Mouse (Mus musculus): ENCODE data around the gene Kdm4b. TPM values are rescaled to one million over a fixed set of nuclear protein-coding genes. Genes with fewer than 3 reads are reported as not detected.

Gene Kdm4b
- total and polyA plus RNA-seq, 3 experiments, result 21.5 to 35.1 (median 32.3) TPM

- Histone ChIP-seq H3K4me3 (ENCODE audit: low read depth, low read length) (peak overlapping the region; percentile 21; the same call in 1 of the 2 replicates), H3K9me3 (replicated peaks) (peaks cover 11% of the 10 kb centered on the region), H3K4me1 (ENCODE audit: insufficient read depth, low read depth, low read length) (no peaks in the 10 kb centered on the region; the same call in 1 of the 2 replicates), H3K36me3 (replicated peaks) (peaks cover 91% of the 10 kb centered on the region), H3K27me3 (ENCODE audit: insufficient read depth, low read length) (no peaks in the 10 kb centered on the region; the same call in 1 of the 2 replicates)
- DNase-seq (ENCODE audit: low spot score) (no peak), ATAC-seq (ENCODE audit: extremely low read depth, insufficient number of reproducible peaks, low FRiP score, poor library complexity, severe bottlenecking) (no peak)
- TF ChIP-seq POLR2AphosphoS5 (IDR thresholded peaks at IDR 0.05; ENCODE audit: insufficient replicate concordance, low read depth, low read length), result no peak
- no peak for TF ChIP-seq GATA2 (IDR thresholded peaks at IDR 0.05; ENCODE audit: borderline replicate concordance, low read depth, low read length)
- no peak for TF ChIP-seq CTCF (IDR thresholded peaks at IDR 0.05; ENCODE audit: low read depth, low read length)
- no peak for TF ChIP-seq GATA1 (IDR thresholded peaks at IDR 0.05; ENCODE audit: borderline replicate concordance, low read length)
- no peak for TF ChIP-seq TAL1 (conservative IDR thresholded peaks at IDR 0.05; ENCODE audit: low read depth, low read length)
These were observed 99.1 kb downstream of the Kdm4b start for GRCm38 (mm10) chr17:56424726-56425583.

DNA sequence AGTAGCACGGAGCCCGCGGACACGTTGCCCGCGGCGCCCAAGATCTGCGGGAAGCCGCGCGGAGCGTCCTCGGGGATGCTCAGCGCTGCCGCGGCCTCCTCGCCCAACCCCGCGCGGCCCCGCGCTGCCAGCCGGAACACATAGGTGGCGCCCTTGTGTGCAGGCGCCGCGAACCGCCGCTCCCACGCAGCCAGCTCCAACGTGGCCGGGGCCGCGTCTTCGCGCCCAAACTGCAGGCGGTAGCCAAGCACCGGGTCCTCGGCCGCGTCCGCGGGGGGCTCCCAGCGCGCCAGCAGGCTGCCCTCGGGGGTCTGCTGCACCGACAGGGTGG lies 99.7 kb downstream of the Kdm4b start:
- no peak for DNase-seq (ENCODE audit: low spot score)
- peaks cover 11% of the 10 kb centered on the region for H3K9me3 ChIP-seq (replicated peaks)
- TF ChIP-seq TAL1 (conservative IDR thresholded peaks at IDR 0.05; ENCODE audit: low read depth, low read length) (no peak), POLR2AphosphoS5 (IDR thresholded peaks at IDR 0.05; ENCODE audit: insufficient replicate concordance, low read depth, low read length) (no peak), GATA1 (IDR thresholded peaks at IDR 0.05; ENCODE audit: borderline replicate concordance, low read length) (no peak), CTCF (IDR thresholded peaks at IDR 0.05; ENCODE audit: low read depth, low read length) (no peak), GATA2 (IDR thresholded peaks at IDR 0.05; ENCODE audit: borderline replicate concordance, low read depth, low read length) (no peak)
- peaks cover 85% of the 10 kb centered on the region for H3K36me3 ChIP-seq (replicated peaks)
- ATAC-seq (ENCODE audit: extremely low read depth, insufficient number of reproducible peaks, low FRiP score, poor library complexity, severe bottlenecking), result no peak
- no peaks in the 10 kb centered on the region; the same call in 1 of the 2 replicates for H3K27me3 ChIP-seq (ENCODE audit: insufficient read depth, low read length)
- peak overlapping the region; percentile 21; the same call in 1 of the 2 replicates for H3K4me3 ChIP-seq (ENCODE audit: low read depth, low read length)
- H3K4me1 ChIP-seq (ENCODE audit: insufficient read depth, low read depth, low read length), result no peaks in the 10 kb centered on the region; the same call in 1 of the 2 replicates

DNA sequence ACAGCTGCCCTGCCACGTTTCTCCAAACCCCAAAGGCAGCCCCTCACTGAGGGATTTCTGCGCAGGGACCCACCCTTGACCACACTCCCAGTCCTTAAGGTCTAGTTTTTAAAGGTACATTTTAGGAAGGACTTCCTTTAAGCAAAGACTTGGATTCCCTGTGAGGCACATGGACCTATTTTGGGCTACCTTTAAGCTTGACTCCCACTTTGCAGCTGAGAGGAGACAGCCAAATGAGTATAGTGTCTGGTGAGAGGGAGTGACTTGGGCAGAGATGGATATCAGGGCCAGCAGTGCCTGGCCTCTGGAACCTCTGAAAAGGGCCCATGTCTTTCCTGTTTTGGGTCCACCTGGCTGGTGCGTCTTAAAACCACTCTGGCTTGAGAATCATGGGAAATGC lies 100.1 kb downstream of the Kdm4b start:
- Histone ChIP-seq H3K27me3 (ENCODE audit: insufficient read depth, low read length) (no peaks in the 10 kb centered on the region; the same call in 1 of the 2 replicates), H3K9me3 (replicated peaks) (peaks cover 11% of the 10 kb centered on the region), H3K4me1 (ENCODE audit: insufficient read depth, low read depth, low read length) (no peaks in the 10 kb centered on the region; the same call in 1 of the 2 replicates), H3K4me3 (ENCODE audit: low read depth, low read length) (no peak overlapping the region), H3K36me3 (replicated peaks) (peaks cover 81% of the 10 kb centered on the region)
- ATAC-seq (ENCODE audit: extremely low read depth, insufficient number of reproducible peaks, low FRiP score, poor library complexity, severe bottlenecking) (no peak), DNase-seq (ENCODE audit: low spot score) (no peak)
- TF ChIP-seq TAL1 (conservative IDR thresholded peaks at IDR 0.05; ENCODE audit: low read depth, low read length), result no peak
- no peak for TF ChIP-seq GATA1 (IDR thresholded peaks at IDR 0.05; ENCODE audit: borderline replicate concordance, low read length)
- TF ChIP-seq GATA2 (IDR thresholded peaks at IDR 0.05; ENCODE audit: borderline replicate concordance, low read depth, low read length), result no peak
- TF ChIP-seq CTCF (IDR thresholded peaks at IDR 0.05; ENCODE audit: low read depth, low read length), result no peak
- TF ChIP-seq POLR2AphosphoS5 (IDR thresholded peaks at IDR 0.05; ENCODE audit: insufficient replicate concordance, low read depth, low read length), result no peak

- no peak for DNase-seq (ENCODE audit: low spot score)
- TF ChIP-seq POLR2AphosphoS5 (IDR thresholded peaks at IDR 0.05; ENCODE audit: insufficient replicate concordance, low read depth, low read length), result no peak
- no peak for TF ChIP-seq GATA1 (IDR thresholded peaks at IDR 0.05; ENCODE audit: borderline replicate concordance, low read length)
- TF ChIP-seq CTCF (IDR thresholded peaks at IDR 0.05; ENCODE audit: low read depth, low read length), result no peak
- no peak for TF ChIP-seq TAL1 (conservative IDR thresholded peaks at IDR 0.05; ENCODE audit: low read depth, low read length)
- TF ChIP-seq GATA2 (IDR thresholded peaks at IDR 0.05; ENCODE audit: borderline replicate concordance, low read depth, low read length), result no peak
- peaks cover 11% of the 10 kb centered on the region for H3K9me3 ChIP-seq (replicated peaks)
- H3K27me3 ChIP-seq (ENCODE audit: insufficient read depth, low read length), result no peaks in the 10 kb centered on the region; the same call in 1 of the 2 replicates
- ATAC-seq (ENCODE audit: extremely low read depth, insufficient number of reproducible peaks, low FRiP score, poor library complexity, severe bottlenecking), result no peak
- no peak overlapping the region for H3K4me3 ChIP-seq (ENCODE audit: low read depth, low read length)
- peaks cover 2% of the 10 kb centered on the region; the same call in 1 of the 2 replicates for H3K4me1 ChIP-seq (ENCODE audit: insufficient read depth, low read depth, low read length)
- H3K36me3 ChIP-seq (replicated peaks), result peaks cover 73% of the 10 kb centered on the region
These were observed 102.0 kb downstream of the Kdm4b start for GRCm38 (mm10) chr17:56427857-56428256.

DNA sequence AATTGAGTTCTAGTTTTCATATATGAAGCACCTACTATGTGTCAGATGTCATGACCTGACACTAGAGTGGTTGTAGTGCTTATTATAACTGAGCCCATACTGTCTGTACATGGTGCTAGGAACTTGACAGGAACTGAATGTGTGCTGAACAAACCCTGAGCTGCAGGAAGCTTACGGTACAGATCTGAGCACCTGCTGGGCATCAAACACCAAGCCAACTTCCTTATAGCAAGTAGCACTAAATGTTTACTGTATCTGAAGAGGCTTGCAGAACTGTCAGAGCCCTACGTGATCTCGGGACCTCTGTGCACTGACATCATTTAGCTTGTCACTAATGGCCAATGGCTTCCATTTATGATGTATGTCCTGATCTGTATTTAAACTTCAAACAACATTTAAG lies 105.7 kb downstream of the Kdm4b start:
- DNase-seq (ENCODE audit: low spot score) (no peak), ATAC-seq (ENCODE audit: extremely low read depth, insufficient number of reproducible peaks, low FRiP score, poor library complexity, severe bottlenecking) (no peak)
- Histone ChIP-seq H3K4me3 (ENCODE audit: low read depth, low read length) (no peak overlapping the region), H3K27me3 (ENCODE audit: insufficient read depth, low read length) (no peaks in the 10 kb centered on the region), H3K9me3 (replicated peaks) (peaks cover 3% of the 10 kb centered on the region), H3K4me1 (ENCODE audit: insufficient read depth, low read depth, low read length) (peaks cover 2% of the 10 kb centered on the region; the same call in 1 of the 2 replicates), H3K36me3 (replicated peaks) (peaks cover 73% of the 10 kb centered on the region)
- no peak for TF ChIP-seq CTCF (IDR thresholded peaks at IDR 0.05; ENCODE audit: low read depth, low read length)
- no peak for TF ChIP-seq GATA2 (IDR thresholded peaks at IDR 0.05; ENCODE audit: borderline replicate concordance, low read depth, low read length)
- no peak for TF ChIP-seq TAL1 (conservative IDR thresholded peaks at IDR 0.05; ENCODE audit: low read depth, low read length)
- no peak for TF ChIP-seq POLR2AphosphoS5 (IDR thresholded peaks at IDR 0.05; ENCODE audit: insufficient replicate concordance, low read depth, low read length)
- TF ChIP-seq GATA1 (IDR thresholded peaks at IDR 0.05; ENCODE audit: borderline replicate concordance, low read length), result no peak

All from G1E (cell line).